Mouse (Mus musculus): ENCODE measurements at regions not wholly inside any gene's neighbourhood (a gene's known extent, or its start where the extent isn't known, plus 50 kb on each side); places are given as distances from the start of the nearest gene placed in this dataset.

GRCm38 (mm10) chr4:131577571-131577970 is 260.5 kb downstream of the Ptpru start:
- no peak for DNase-seq (ENCODE audit: low spot score)

- no peak for DNase-seq (ENCODE audit: low spot score)
Measured at GRCm38 (mm10) chr4:131585946-131586345, 252.1 kb downstream of the Ptpru start.

GRCm38 (mm10) chr4:131587536-131587935 is 250.6 kb downstream of the Ptpru start:
- no peak for DNase-seq (ENCODE audit: low spot score)

- no peak for DNase-seq (ENCODE audit: low spot score)
Measured at GRCm38 (mm10) chr4:131590136-131590535, 248.0 kb downstream of the Ptpru start.

- DNase-seq (ENCODE audit: low spot score) = no peak
Measured at GRCm38 (mm10) chr4:131591456-131591855, 246.6 kb downstream of the Ptpru start.

GRCm38 (mm10) chr4:131597996-131598395 is 240.1 kb downstream of the Ptpru start:
- DNase-seq (ENCODE audit: low spot score) = no peak

GRCm38 (mm10) chr4:131614434-131614833 is 223.7 kb downstream of the Ptpru start:
- no peak for DNase-seq (ENCODE audit: low spot score)

- DNase-seq (ENCODE audit: low spot score) = no peak
Measured at GRCm38 (mm10) chr4:131615587-131615986, 222.5 kb downstream of the Ptpru start.

GRCm38 (mm10) chr4:131638105-131638504 is 200.0 kb downstream of the Ptpru start:
- DNase-seq (ENCODE audit: low spot score) = no peak

GRCm38 (mm10) chr4:131656034-131656433 is 182.1 kb downstream of the Ptpru start:
- DNase-seq (ENCODE audit: low spot score) = no peak

- peak; percentile 32 for DNase-seq (ENCODE audit: low spot score)
Measured at GRCm38 (mm10) chr4:131657922-131658321, 180.2 kb downstream of the Ptpru start.

- DNase-seq (ENCODE audit: low spot score) = no peak
Measured at GRCm38 (mm10) chr4:131660931-131661330, 177.2 kb downstream of the Ptpru start.

GRCm38 (mm10) chr4:131671784-131672515 is 166.1 kb downstream of the Ptpru start:
- DNase-seq (ENCODE audit: low spot score) = no peak

- DNase-seq (ENCODE audit: low spot score) = no peak
Measured at GRCm38 (mm10) chr4:131677966-131678365, 160.1 kb downstream of the Ptpru start.

GRCm38 (mm10) chr4:131683176-131683575 is 154.9 kb downstream of the Ptpru start:
- DNase-seq (ENCODE audit: low spot score) = no peak

GRCm38 (mm10) chr4:131685544-131685943 is 152.5 kb downstream of the Ptpru start:
- DNase-seq (ENCODE audit: low spot score) = no peak

GRCm38 (mm10) chr4:131694232-131694631 is 143.9 kb downstream of the Ptpru start:
- DNase-seq (ENCODE audit: low spot score) = no peak

- DNase-seq (ENCODE audit: low spot score) = no peak
Measured at GRCm38 (mm10) chr4:131695941-131696912, 141.9 kb downstream of the Ptpru start.

Measured in ovary, postnatal 36 days (tissue).